Mouse (Mus musculus) ovary, postnatal 14 days (tissue): ENCODE results near the gene Cfap126.

ENCODE experiments used
- DNase-seq: peaks from one replicate; pipeline ENCODE4 v3.0.0; 2022; ENCODE audit warnings: low spot score

The Cfap126 gene

DNA sequence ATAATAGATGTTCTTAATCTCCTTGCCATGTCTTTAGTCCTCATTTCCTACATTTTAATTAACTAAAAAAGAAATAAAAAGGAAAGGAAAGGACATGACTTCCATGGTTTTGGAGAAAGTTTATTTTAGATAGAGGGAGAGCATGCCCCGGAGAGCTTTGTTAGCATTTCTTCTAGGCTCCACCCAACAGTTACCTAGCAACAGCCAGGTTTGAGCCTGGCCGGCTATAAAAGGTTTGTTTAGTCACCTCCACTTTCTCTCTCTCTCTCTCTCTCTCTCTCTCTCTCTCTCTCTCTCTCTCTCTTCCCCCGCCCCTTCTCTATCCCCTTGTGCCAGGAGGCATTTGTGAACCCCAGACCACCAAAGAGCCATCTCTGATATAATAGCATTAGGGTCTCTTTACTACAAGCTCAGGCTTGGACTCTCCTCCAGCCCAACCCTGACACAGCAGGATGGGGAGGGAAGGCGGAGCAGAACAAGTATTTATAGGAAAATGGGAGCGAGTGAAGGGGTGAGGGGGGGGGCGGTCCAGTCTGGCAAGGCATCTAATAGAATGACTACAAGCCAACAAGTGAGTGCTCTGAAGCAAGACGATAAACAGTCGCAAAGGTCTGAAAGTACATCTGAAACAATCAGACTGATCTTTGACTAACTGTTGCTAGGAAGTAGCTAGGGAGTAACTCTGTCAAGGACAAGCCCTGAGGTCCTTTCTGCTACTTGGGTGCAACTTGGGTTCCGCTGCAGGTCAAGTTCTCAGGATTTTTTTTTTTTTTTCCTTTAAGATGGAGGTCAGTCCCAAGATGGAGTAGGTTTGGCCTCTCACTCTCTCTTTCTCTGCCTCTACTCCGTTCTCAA is 17.4 kb upstream of the Cfap126 start:
- no peak for DNase-seq

DNA sequence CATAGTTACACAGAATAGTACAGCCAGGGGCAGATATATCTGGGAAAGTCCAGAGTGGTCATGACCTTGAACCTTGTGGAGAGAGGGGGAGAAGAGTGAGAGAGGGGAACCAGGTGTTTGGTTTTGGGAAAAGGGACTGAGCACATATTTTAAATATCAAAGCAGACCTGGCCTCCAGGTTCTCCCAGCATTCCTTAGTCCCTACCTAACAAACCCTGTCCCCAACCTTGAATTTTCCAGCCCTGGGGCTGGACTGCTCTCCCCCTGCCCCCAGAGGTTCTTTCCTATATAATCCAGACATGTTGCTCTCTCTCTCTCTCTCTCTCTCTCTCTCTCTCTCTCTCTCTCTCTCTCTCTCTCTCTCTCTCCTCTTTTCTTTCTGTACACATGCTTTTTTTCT is 16.6 kb upstream of the Cfap126 start:
- DNase-seq = no peak

DNA sequence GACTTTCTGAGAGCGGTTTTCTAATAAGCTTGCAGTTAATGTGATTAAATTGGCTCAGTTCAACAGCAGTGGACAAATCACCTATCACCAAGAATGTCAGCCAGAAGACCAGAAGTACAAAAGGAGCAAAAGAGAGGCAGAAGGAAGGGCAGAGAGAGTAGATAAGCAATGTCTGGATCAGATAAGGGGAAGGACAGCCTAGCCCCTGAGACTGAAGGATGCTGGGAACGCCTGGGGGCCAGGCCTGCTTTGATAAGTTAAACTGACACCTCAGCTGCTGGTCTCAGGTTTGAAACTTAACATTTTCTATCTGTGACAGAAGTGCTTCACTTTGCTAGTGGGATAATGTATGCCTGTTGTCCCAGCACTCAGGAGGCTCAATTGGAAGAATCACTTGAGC is 16.1 kb upstream of the Cfap126 start:
- DNase-seq = no peak

DNA sequence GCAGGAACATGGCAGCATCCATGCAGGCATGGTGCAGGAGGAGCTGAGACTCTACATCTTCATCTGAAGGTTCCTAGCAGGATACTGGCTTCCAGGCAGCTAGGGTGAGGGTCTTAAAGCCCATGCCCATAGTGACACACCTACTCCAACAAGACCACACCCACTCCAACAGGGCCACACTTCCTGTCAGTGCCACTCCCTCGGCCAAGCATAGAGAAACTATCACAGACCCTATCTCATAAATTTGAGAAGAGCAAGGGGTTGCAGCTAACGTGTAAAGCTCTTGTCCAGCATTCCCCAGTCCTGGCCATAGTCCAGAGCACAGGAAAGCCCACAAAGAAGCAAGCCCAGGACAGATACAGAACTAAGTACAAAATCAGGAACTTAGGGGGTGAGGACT is 12.7 kb upstream of the Cfap126 start:
- DNase-seq = no peak

DNA sequence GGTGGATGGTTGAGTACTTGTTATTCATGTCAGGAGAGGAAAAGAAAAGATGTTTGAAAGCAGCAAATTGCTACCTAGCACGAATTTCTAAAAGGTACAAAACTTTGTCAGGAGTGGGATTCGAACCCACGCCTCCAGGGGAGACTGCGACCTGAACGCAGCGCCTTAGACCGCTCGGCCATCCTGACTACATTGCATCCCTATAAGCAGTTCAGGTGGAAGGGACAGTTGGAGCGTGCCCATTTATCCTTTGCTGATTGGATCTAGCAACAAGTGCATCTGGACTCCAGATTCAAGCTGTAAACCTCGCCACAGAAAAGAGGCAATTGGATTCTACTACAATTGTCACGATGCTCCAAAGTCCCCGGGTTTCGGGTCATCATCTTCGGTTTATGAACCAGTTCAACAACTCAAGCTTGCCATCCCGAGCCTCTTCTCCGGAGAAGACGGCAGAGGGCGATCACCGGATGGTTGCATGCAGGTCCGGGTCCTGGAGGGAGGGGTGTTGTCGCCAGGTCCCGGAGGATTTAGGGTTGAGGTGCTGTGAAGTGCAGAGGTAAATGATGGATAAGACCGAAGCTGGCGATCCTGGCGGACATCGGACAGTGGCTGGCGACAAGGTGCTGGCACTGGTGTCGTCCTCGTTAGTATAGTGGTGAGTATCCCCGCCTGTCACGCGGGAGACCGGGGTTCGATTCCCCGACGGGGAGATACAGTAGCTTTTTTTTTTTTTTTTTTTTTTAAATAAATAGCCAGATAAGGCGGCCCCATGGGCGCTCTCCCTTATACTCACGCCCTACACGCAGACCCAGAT is 11.8 kb upstream of the Cfap126 start:
- peak; percentile 86 for DNase-seq

- DNase-seq = peak; percentile 76
Measured at GRCm38 (mm10) chr1:171102547-171103177, 11.1 kb upstream of the Cfap126 start.

DNA sequence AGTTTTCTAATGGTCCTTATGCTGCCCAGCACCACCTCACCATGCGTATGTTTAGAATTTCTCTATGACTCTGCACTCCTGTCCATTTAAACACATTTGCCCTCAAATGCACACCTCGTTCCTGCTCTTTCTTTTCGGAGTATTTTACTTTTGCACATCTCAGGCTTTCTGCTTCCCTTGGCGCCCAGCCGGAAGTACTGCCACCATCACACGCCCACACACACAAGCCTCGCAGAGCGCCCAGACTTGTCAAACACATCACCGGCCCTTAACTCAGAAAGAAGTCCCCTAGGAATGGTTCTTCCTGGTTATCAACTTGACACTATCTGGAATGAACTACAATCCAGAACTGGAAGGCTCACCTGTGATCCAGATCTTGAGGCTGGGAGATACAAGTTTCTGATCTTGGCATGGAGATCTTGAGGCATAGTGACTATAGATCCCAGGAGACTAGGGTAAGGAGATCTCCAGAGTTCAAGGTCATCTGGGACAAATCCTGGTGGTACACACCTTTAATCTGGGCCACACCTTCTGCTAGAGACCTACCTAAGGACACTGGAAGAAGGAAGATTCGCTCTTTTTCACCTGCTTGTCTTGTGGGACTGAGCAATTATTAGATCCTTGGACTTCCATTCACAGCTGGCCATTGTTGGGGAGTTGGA is 10.4 kb upstream of the Cfap126 start:
- DNase-seq = no peak

DNA sequence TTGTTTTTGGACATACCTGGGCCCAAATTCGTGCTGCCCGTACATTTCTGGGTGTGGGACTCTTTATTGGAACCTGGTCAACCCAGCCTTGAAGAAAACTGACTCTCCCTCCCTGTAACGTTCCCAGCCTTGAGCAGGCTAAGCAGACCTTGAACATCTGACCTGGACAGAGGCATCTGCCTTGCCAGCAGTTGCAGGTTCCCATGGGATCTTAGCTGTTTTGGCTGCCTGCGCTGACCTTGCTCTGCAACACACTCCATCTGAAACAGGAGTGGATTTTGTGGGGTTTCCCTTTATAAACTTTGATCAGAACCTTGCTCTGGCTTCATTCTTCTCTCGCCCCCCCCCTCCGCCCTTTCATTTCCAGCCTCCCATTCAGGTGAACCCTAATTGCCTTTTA is 8.5 kb upstream of the Cfap126 start:
- DNase-seq = no peak

- DNase-seq = no peak
Measured at GRCm38 (mm10) chr1:171109620-171110019, 4.1 kb upstream of the Cfap126 start.

- no peak for DNase-seq
Measured at GRCm38 (mm10) chr1:171110659-171111019, 3.1 kb upstream of the Cfap126 start.

DNA sequence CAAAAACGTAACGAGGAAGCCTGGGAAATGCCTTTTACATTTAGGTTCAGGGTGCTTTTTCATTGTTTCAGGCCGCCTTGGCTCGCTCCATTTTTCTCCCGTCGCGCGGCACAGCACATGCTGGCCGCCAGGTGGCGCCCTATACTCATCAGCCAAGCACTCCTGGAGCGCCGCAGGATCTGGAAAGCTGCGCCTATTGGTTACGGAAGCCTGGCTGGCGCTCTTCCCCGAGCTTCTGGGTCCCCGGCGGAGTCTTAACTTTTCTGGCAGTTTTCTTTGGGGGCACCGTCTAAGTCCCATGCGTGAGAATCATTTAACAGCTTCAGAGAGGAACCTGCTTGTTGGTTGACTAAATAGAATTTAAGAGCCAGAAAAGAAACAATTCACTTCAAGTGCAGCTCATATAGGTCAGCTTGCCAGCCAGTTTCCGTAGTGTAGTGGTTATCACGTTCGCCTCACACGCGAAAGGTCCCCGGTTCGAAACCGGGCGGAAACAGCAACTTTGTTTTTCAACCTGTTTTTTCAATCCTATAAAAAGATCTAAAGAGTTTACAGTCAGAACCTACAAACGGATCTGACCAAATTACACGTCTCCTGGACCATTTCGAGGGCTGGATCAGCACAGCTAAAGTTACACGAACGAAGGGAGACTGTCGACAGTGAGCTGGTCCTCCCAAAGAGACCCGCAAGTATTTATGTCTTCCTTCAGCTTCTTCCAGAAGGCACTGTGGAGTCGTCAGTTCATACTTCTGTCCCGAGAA is 2.5 kb upstream of the Cfap126 start:
- peak; percentile 84 for DNase-seq

GRCm38 (mm10) chr1:171111781-171112575 is 1.7 kb upstream of the Cfap126 start:
- DNase-seq = peak; percentile 26

GRCm38 (mm10) chr1:171112986-171113385 is 732 bp upstream of the Cfap126 start:
- DNase-seq = no peak

- no peak for DNase-seq
Measured at GRCm38 (mm10) chr1:171116280-171116679, 2.6 kb downstream of the Cfap126 start.

GRCm38 (mm10) chr1:171118269-171118684 is 4.6 kb downstream of the Cfap126 start:
- DNase-seq = peak; percentile 63

DNA sequence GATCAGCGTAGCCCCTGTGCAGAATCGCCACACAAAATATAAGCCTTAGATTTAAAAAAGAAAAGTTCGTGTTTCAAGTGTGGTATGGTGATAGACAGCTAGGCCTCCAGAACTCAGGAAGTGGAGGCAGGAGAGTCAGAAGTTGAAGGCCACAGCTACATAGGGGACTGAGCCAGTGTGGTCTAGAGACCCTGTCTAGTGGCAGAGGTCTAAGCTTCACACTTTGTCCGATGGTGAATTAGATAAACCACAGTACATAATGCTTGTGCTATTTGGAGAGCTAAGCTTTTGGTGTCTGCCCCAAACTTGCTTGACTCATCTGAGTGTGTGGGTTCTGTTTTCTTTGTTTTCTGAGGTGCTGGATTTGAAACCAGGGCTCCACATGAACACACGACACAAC is 5.3 kb downstream of the Cfap126 start:
- no peak for DNase-seq

DNA sequence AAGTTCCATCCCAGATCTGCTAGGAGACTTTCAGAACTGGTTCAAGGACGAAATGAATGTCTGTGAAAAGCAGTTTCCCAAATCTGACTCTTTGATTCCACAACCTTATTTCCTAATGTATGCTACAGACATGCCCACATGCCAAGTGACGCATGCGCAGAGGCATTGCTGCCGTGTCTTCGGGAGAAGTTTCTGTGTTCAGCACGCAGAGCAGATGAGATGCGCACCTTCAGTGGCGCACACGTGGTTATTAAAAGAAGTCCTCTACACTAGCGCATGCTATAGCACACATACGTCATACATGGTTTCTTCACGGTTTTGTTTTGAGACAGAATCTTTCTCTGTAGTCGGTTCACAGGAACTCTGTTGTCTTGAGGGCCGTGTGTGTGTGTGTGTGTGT is 5.7 kb downstream of the Cfap126 start:
- no peak for DNase-seq

DNA sequence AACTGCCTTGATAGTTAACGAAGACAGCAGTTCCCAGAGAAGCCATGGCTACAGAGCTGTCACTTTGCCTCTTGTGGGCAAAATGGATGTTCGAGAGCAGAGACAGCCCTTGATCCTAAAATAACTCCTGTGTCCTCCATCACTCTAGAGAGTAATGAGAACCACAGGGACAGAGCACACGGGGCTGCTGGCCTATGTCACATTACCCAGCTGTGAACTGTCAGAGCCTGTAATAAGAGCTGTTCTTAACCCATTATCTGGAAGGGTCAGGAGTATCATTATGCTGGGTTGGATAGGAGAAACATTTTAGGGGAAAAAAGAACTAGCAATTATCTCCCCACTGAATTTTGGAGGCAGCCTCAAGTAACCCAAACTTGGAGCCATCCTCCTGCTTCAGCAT is 7.2 kb downstream of the Cfap126 start:
- no peak for DNase-seq

DNA sequence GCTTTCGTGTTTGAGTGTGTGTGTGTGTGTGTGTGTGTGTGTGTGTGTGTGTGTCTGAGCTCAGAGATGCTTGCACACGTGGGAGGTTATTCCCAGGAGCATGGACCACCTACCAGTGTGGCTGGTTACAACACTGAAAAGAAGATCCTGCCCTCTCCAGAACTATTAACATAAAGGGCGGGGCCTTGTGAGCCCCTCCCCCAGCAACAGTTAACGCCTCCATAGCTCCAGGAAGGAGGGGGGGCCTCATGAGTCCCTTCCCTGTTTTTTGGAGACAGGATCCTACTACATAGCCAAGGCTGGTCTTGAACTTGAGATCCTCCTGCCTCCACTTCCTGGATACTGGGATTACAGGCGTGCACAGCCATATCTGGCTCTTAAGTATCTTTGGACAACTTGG is 8.1 kb downstream of the Cfap126 start:
- DNase-seq = no peak

- no peak for DNase-seq
Measured at GRCm38 (mm10) chr1:171122932-171123331, 9.2 kb downstream of the Cfap126 start.

- DNase-seq = no peak
Measured at GRCm38 (mm10) chr1:171124398-171124797, 10.7 kb downstream of the Cfap126 start.
